Mouse (Mus musculus) heart, embryonic 14.5 days (tissue): ENCODE measurements around the gene Hspa8. TPM values are rescaled to one million over a fixed set of nuclear protein-coding genes. Genes with fewer than 3 reads are reported as not detected.
"Not testable (repeated sequence)": the region's sequence is repeated elsewhere in the genome, so short reads cannot be mapped to it uniquely, and the experiment has no call there.

Source experiments
- ATAC-seq: fragments of 200-750 bp; cut with Nextera tagmentation; 2 replicates; pipeline ENCODE4 v1.8.0; 2017; ENCODE audit warnings: low read depth, moderate TSS enrichment; ENCODE audit not compliant: insufficient number of reproducible peaks, insufficient read depth, low FRiP score
- H3K27ac ChIP-seq, 2 experiments: fragments of 200-500 bp in 1 of 2; fragments of 300-500 bp in 1 of 2; sonication (generic) in 1 of 2; replicated peaks in 1 of 2; 2 replicates each; pipeline ENCODE4 v1.5.1; 2012 to 2014; ENCODE audit warnings: low read depth in 2 of 2, low read length in 2 of 2, control low read depth in 1 of 2, mild to moderate bottlenecking in 1 of 2, mixed read lengths in 1 of 2; ENCODE audit not compliant: control insufficient read depth in 1 of 2, insufficient read depth in 1 of 2
- H3K27me3 ChIP-seq: fragments of 300-500 bp; sonication (generic); 2 replicates; pipeline ENCODE4 v1.6.1; 2014; ENCODE audit warnings: mild to moderate bottlenecking, low read length, control low read depth; ENCODE audit not compliant: control insufficient read depth, insufficient read depth
- H3K36me3 ChIP-seq: fragments of 300-500 bp; sonication (generic); 2 replicates; pipeline ENCODE4 v1.6.1; 2014; ENCODE audit warnings: mild to moderate bottlenecking, control low read depth, low read length, mixed read lengths; ENCODE audit not compliant: control insufficient read depth, insufficient read depth
- H3K4me1 ChIP-seq, 2 experiments: fragments of 200-500 bp in 1 of 2; fragments of 300-500 bp in 1 of 2; sonication (generic) in 1 of 2; 2 replicates each; pipeline ENCODE4 v1.6.1; 2012 to 2014; ENCODE audit warnings: low read length in 2 of 2, control low read depth in 1 of 2, mixed read lengths in 1 of 2; ENCODE audit not compliant: control insufficient read depth in 2 of 2, insufficient read depth in 2 of 2
- H3K4me2 ChIP-seq: fragments of 300-500 bp; sonication (generic); 2 replicates; pipeline ENCODE4 v1.6.1; 2014; ENCODE audit warnings: mild to moderate bottlenecking, low read length
- H3K4me3 ChIP-seq, 2 experiments: fragments of 200-500 bp in 1 of 2; fragments of 300-500 bp in 1 of 2; sonication (generic) in 1 of 2; 2 replicates each; pipeline ENCODE4 v1.5.1; 2012 to 2014; ENCODE audit warnings: low read length in 2 of 2, mild to moderate bottlenecking in 2 of 2, control low read depth in 1 of 2, low read depth in 1 of 2, moderate library complexity in 1 of 2; ENCODE audit not compliant: control insufficient read depth in 1 of 2, insufficient read depth in 1 of 2
- H3K9ac ChIP-seq: fragments of 300-500 bp; sonication (generic); 2 replicates; pipeline ENCODE4 v1.6.1; 2014; ENCODE audit warnings: mild to moderate bottlenecking, low read length
- H3K9me3 ChIP-seq: fragments of 300-500 bp; sonication (generic); 2 replicates; pipeline ENCODE4 v1.6.1; 2016; ENCODE audit warnings: low read length, control low read depth; ENCODE audit not compliant: control insufficient read depth
- WGBS: fragments of 180-500 bp; shearing (Covaris S2); extraction: QIAGEN DNeasy Blood & Tissue Kit; methylation state at CpG from one replicate; pipeline ENCODE4 v1.1.7; 2014; 5-methylcytosine and 5-hydroxymethylcytosine counted together
- polyA plus RNA-seq: library from polyadenylated mRNA; unstranded; fragments of >200 nt; fragmentation: Nextera tagmentation; extraction: Ambion mirVana; gene quantifications from 2 replicates; pipeline ENCODE4 v1.2.1, GENCODE M21; 2014

Hspa8 gene
- polyA plus RNA-seq, 1 experiment from 2014 or later = 1,682 TPM

DNA sequence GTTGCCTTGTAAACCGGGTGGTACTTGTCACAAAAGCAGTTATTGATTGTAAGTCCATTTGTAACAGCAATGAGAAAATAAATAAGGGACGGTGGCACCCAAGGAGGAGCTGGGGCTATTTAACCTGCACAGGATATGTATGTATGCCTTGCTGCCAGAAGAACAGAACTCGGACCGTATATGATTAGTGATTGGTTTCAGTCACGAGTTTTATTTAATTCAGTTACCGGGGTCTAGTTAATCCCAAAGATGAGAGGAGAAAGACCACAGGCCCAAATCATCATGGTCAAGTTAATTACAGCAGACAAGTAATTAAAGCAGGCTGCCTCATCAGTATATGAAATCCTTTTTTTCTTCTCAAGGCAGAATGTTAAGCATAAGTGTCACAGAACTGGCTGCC lies 15.3 kb upstream of the Hspa8 start:
- no peak for ATAC-seq
- Histone ChIP-seq H3K4me3 (no peak overlapping the region), H3K27me3 (no peaks in the 10 kb centered on the region), H3K4me2 (no peak overlapping the region), H3K27ac (no peak overlapping the region), H3K4me1 (peaks cover 13 to 26% of the 10 kb centered on the region in 2 experiments), H3K9ac (no peak overlapping the region), H3K36me3 (no peaks in the 10 kb centered on the region), H3K9me3 (0 out of 2 replicates have a peak, but pooled peaks cover 3% of the 10 kb centered on the region)
- WGBS = 81% methylated on average over 6 of the region's 6 CpGs

DNA sequence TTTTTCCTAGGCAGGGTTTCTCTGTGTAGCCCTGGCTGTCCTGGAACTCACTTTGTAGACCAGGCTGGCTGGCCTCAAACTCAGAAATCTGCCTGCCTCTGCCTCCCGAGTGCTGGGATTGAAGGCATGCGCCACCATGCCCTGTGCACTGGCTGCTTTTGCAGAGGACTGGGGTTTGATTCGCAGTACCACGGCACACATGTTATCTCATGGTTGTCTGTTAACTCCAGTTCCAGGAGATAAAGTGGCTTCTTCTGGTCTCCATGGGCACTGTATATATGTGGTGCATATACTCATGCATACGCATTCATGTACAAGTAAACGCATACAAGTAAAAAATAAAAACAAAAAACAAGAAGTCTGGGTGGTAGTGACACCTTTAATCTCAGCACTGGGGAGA lies 14.0 kb upstream of the Hspa8 start:
- H3K9me3 ChIP-seq, H3K4me3 ChIP-seq, ATAC-seq, H3K4me2 ChIP-seq, H3K27ac ChIP-seq, H3K36me3 ChIP-seq, H3K9ac ChIP-seq, H3K27me3 ChIP-seq: not testable (repeated sequence)
- H3K4me1 ChIP-seq = peaks cover 7 to 15% of the 10 kb centered on the region in 2 experiments
- 92% methylated on average over 6 of the region's 6 CpGs for WGBS

DNA sequence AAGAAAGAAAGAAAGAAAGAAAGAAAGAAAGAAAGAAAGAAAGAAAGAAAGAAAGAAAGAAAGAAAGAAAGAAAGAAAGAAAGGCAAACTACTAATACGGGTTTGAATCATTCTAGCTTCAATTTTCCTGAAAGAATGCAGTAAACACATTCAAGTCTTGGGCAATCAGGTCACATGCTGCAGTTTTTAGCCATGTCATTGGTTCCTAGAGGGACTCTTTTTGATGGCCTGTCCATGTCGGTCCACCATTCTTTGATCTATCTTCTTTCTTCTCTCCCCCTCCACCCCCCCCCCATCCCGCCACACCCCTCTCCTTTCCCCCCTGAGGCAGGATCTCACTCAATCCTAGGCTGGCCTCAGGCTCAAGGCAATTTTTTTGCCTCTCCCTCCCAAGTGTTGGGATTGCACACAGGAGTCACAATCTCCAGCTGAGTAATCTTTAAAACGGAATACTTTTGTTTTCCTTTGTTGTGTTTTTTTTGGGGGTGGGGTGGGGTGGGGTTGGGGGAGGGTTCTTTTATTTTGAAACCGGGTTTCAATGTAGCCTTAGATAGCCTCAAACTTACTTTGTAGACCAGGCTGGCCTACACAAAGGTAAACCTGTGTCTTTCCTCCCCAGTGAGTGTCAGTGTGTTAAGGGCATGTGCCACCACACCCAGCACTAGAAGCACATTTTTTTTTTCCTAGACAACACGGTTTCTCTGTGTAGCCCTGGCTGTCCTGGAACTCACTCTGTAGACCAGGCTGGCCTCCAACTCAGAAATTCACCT lies 8.7 kb upstream of the Hspa8 start:
- H3K27ac ChIP-seq = no peak overlapping the region
- ATAC-seq = no peak
- H3K27me3 ChIP-seq = no peaks in the 10 kb centered on the region
- WGBS = 71% methylated on average over 6 of the region's 6 CpGs
- H3K36me3 ChIP-seq = no peaks in the 10 kb centered on the region
- no peak overlapping the region for H3K9ac ChIP-seq
- H3K4me1 ChIP-seq = peaks cover 7 to 9% of the 10 kb centered on the region in 2 experiments
- no peaks in the 10 kb centered on the region for H3K9me3 ChIP-seq
- no peak overlapping the region for H3K4me2 ChIP-seq
- H3K4me3 ChIP-seq = no peak overlapping the region

DNA sequence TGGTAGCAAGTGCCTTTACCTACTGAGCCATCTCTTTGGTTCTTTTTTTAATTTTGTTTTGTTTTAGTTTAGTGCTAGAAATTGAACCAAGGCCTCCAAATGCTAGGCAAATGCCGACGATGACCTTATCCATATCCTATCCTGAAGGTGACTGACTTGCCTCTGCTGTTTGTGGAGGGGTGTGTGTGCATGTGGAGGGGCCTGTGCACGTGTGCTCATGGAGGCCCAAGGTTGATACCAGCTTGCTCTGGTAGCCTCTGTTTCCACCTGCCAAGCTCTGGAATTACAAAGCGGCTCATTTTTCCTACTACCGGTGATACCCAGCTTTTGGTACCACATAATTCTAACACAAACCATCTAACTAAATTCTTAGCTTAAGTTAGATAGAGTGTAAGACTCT lies 7.2 kb upstream of the Hspa8 start:
- Histone ChIP-seq H3K4me3 (no peak overlapping the region), H3K4me2 (no peak overlapping the region), H3K4me1 (peaks cover 9 to 13% of the 10 kb centered on the region in 2 experiments), H3K36me3 (no peaks in the 10 kb centered on the region), H3K27me3 (no peaks in the 10 kb centered on the region), H3K9ac (no peak overlapping the region), H3K27ac (no peak overlapping the region), H3K9me3 (no peaks in the 10 kb centered on the region)
- WGBS = 84% methylated on average over 5 of the region's 5 CpGs
- no peak for ATAC-seq

DNA sequence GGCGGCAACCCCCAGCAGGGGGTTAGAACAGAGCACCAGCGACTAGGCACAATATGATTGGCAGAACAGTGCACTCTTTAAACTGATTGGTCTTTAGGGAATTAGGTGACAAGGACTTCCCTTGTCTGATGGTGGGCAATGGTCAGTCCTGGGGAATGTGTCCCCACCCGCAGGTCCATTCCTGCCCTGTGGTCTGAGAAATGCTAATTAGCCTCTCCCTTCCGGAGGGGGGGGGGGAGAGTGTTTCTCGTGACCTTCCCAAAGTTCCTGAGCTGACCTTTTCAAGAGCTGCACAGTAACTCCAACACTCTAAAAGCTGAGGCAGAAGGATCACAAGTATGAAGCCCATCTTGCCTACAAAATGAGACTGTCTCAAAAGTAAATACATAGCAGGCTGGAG lies 6.5 kb upstream of the Hspa8 start:
- Histone ChIP-seq H3K36me3 (no peaks in the 10 kb centered on the region), H3K4me2 (no peak overlapping the region), H3K9me3 (no peaks in the 10 kb centered on the region), H3K4me3 (no peak overlapping the region), H3K9ac (no peak overlapping the region), H3K27me3 (no peaks in the 10 kb centered on the region), H3K27ac (no peak overlapping the region), H3K4me1 (peaks cover 13 to 18% of the 10 kb centered on the region in 2 experiments)
- no peak for ATAC-seq
- 40% methylated on average over 4 of the region's 5 CpGs for WGBS

DNA sequence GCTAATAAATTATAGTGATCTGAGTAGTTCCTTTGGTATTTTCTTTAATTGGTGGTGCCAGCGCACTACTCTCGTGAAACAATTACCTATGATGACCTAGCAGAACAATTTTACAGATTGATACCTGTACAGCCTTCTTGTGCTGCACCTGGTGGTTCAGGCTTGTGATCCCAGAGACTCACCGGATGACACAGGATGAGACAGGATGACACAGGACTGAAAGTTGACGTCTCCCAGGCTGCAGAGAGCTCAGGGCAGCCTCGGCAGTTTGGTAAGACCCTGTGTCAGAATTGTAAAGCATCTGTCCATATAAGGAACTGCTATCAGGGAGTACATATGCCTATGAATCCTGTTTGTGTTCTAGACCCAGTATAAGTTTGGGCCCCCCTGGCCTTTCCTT lies 5.9 kb upstream of the Hspa8 start:
- Histone ChIP-seq H3K27ac (no peak overlapping the region), H3K4me1 (peaks cover 13 to 19% of the 10 kb centered on the region in 2 experiments), H3K9ac (no peak overlapping the region), H3K9me3 (no peaks in the 10 kb centered on the region), H3K27me3 (no peaks in the 10 kb centered on the region), H3K36me3 (no peaks in the 10 kb centered on the region), H3K4me3 (no peak overlapping the region), H3K4me2 (no peak overlapping the region)
- no peak for ATAC-seq
- WGBS = 60% methylated on average over 5 of the region's 5 CpGs

DNA sequence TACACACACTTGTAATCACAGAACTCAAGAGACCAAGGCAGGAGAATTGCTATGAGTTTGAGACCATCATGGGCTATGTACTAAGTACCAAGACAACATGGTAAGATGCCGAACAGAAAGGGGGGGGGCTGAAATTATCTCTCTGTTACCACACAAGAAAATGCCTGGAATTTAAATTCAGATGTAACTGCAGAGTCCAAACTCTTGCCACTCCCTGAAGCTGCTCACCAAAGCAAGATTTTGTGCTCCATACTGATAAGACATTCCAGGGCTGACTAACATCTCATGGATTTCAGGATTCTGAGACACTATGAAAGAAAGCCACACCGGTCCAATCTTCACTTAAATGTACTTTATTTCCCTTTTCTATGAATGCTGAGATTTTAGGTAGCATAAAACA lies 5.2 kb upstream of the Hspa8 start:
- H3K4me1 ChIP-seq = peaks cover 13 to 19% of the 10 kb centered on the region in 2 experiments

DNA sequence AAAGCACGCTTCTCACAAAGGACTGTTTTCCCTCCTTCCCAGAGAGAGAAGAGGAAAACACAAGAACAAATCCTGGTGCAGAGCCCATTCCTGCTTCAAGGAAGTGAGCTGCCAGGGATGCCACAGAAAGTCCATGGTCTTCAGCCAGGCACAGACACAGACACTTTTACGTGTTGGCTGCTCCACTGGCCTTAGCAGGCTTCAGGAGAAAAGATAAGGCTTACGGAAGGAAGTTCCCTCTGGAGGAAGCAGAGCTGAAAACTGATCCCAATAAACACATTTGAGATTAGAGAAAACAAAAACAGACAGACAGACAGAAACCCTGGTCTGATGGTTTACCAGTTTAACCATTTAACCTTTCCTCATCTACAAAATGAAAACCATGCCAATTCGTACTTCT lies 4.7 kb upstream of the Hspa8 start:
- no peaks in the 10 kb centered on the region for H3K9me3 ChIP-seq
- ATAC-seq = no peak

More for the DNA sequence above, 5.2 kb upstream of the Hspa8 start:
- Histone ChIP-seq H3K36me3 (no peaks in the 10 kb centered on the region), H3K4me2 (no peak overlapping the region), H3K9me3 (no peaks in the 10 kb centered on the region), H3K27ac (peak overlapping the region in 1 of 2 experiments; percentile 27; a peak in 1 of 4 replicates), H3K9ac (no peak overlapping the region), H3K4me3 (no peak overlapping the region), H3K27me3 (no peaks in the 10 kb centered on the region)
- 33% methylated on average over 2 of the region's 2 CpGs for WGBS
- ATAC-seq = no peak

More for the DNA sequence above, 4.7 kb upstream of the Hspa8 start:
- Histone ChIP-seq H3K4me2 (no peak overlapping the region), H3K4me3 (no peak overlapping the region), H3K36me3 (no peaks in the 10 kb centered on the region), H3K9ac (no peak overlapping the region), H3K27ac (peak overlapping the region; percentile 20 to 45; a peak in 3 of 4 replicates), H3K4me1 (peaks cover 13 to 19% of the 10 kb centered on the region in 2 experiments), H3K27me3 (no peaks in the 10 kb centered on the region)
- 43% methylated on average over 4 of the region's 4 CpGs for WGBS
